Mouse (Mus musculus) liver, postnatal 0 days (tissue): ENCODE measurements around the gene Cct5.

Experiments
- CTCF ChIP-seq: sonication (generic); IDR thresholded peaks from 2 replicates; pipeline ENCODE4 v1.5.1; 2016; ENCODE audit warnings: antibody characterized with exemption, low read depth
- EP300 ChIP-seq: IDR thresholded peaks from 2 replicates; pipeline ENCODE4 v1.6.1; 2016; ENCODE audit warnings: antibody characterized with exemption, low read depth, mild to moderate bottlenecking

DNA sequence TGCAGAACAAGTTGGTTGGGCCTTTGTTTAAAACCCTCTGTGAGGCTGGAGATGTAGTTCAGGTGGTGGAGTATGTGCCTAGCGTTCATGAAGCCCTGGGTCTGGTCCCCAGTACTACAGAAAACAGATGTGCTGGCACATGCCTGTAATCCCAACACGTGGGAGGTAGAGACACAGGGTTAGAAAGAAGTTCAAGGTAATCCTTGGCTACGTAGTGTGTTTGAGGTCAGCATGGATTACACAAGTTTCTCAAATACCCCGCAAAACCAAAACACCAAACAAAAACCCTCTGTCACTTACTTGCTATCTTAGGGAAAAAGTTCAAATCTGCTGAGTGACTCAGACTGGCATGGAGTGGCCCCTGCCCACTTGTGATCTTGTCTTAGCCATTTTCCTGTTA is 10.4 kb upstream of the Cct5 start:
- TF ChIP-seq EP300 (no peak), CTCF (no peak)
